Mouse (Mus musculus) embryo, embryonic 9.5 days (tissue): Measurements from ENCODE around the gene St3gal3.
A peak's percentile ranks its signal among the peaks of the same experiment; 100 is the strongest.

Experiments
- DNase-seq: peaks from one replicate; pipeline ENCODE4 v3.0.0-alpha.2; 2017; ENCODE audit errors: extremely low spot score

The St3gal3 gene

GRCm38 (mm10) chr4:118089939-118090338, 44.8 kb downstream of the St3gal3 start:
- DNase-seq, result peak; percentile 34

- DNase-seq, result no peak
These were observed 45.9 kb downstream of the St3gal3 start for GRCm38 (mm10) chr4:118088771-118089170.

- no peak for DNase-seq
These were observed 49.7 kb downstream of the St3gal3 start for GRCm38 (mm10) chr4:118085025-118085424.

- peak; percentile 90 for DNase-seq
These were observed 51.3 kb downstream of the St3gal3 start for GRCm38 (mm10) chr4:118083217-118083951.

- DNase-seq, result no peak
These were observed 52.9 kb downstream of the St3gal3 start for GRCm38 (mm10) chr4:118081608-118082331.

- no peak for DNase-seq
These were observed 54.2 kb downstream of the St3gal3 start for GRCm38 (mm10) chr4:118080481-118080880.

GRCm38 (mm10) chr4:118079195-118079594, 55.5 kb downstream of the St3gal3 start:
- no peak for DNase-seq

- DNase-seq, result no peak
These were observed 56.1 kb downstream of the St3gal3 start for GRCm38 (mm10) chr4:118078576-118078975.

- DNase-seq, result no peak
These were observed 57.4 kb downstream of the St3gal3 start for GRCm38 (mm10) chr4:118077293-118077752.

- no peak for DNase-seq
These were observed 58.1 kb downstream of the St3gal3 start for GRCm38 (mm10) chr4:118076648-118077047.

GRCm38 (mm10) chr4:118075343-118075742, 59.4 kb downstream of the St3gal3 start:
- DNase-seq, result no peak

- DNase-seq, result no peak
These were observed 60.5 kb downstream of the St3gal3 start for GRCm38 (mm10) chr4:118074236-118074635.

GRCm38 (mm10) chr4:118073128-118073527, 61.6 kb downstream of the St3gal3 start:
- no peak for DNase-seq

GRCm38 (mm10) chr4:118071891-118072290, 62.8 kb downstream of the St3gal3 start:
- no peak for DNase-seq

GRCm38 (mm10) chr4:118070255-118071234, 64.2 kb downstream of the St3gal3 start:
- DNase-seq, result no peak

GRCm38 (mm10) chr4:118061809-118062463, 72.8 kb downstream of the St3gal3 start:
- DNase-seq, result no peak

- no peak for DNase-seq
These were observed 73.7 kb downstream of the St3gal3 start for GRCm38 (mm10) chr4:118060915-118061530.

GRCm38 (mm10) chr4:118059816-118060475, 74.8 kb downstream of the St3gal3 start:
- no peak for DNase-seq

- no peak for DNase-seq
These were observed 76.5 kb downstream of the St3gal3 start for GRCm38 (mm10) chr4:118058116-118058677.

- no peak for DNase-seq
These were observed 77.6 kb downstream of the St3gal3 start for GRCm38 (mm10) chr4:118057076-118057475.
